Comparison of ENCODE assay signal across 11 mouse cellular contexts in genomic region chr6:127627453-127627852, GRCm38 (mm10).
DNase-seq lines count a peak whose midpoint lies in the region; ATAC-seq lines count a peak whose summit lies in the region.
"Had no signal": no experiment of that assay in that cellular context is flagged by ENCODE, and none has a peak within 500 bp of the region (broad histone marks: within the 10 kb centered on the region; RNA-seq: fewer than 3 reads in every experiment).

No protein-coding gene starts in this region.

- 48% methylated on average over 9 of the region's 9 CpGs for WGBS in heart, embryonic 11.5 days (ENCODE audit: insufficient replicate concordance)
- WGBS in forebrain, embryonic 14.5 days: 5% methylated on average over 9 of the region's 9 CpGs
- 20% methylated on average over 9 of the region's 9 CpGs for WGBS in midbrain, embryonic 12.5 days

- no peak overlapping the region for H3K4me3 ChIP-seq in heart, embryonic 11.5 days (ENCODE audit: low read depth, low read length)
- no peak overlapping the region for H3K4me3 ChIP-seq in forebrain, embryonic 14.5 days (ENCODE audit: low read depth, low read length)
- no peak overlapping the region for H3K4me3 ChIP-seq in midbrain, embryonic 12.5 days
- H3K4me3 ChIP-seq: gastrocnemius, adult 2 months; megakaryocyte, embryonic 14.5 days had no signal

- no peak for DNase-seq in heart, adult 18-20 months
- peak; percentile 94 for DNase-seq in Muller cell, postnatal 12 days (ENCODE audit: inconsistent ontology term)
- peak; percentile 91 for DNase-seq in forebrain, embryonic 14.5 days (ENCODE audit: low spot score)
- DNase-seq in layer of hippocampus, adult 11-12 months (ENCODE audit: low spot score): no peak
- no peak for DNase-seq in left cerebral cortex, postnatal 14 days (ENCODE audit: low spot score in 2 of 2)
- DNase-seq in kidney, adult 18-20 months: no peak
- DNase-seq: gastrocnemius, adult 2 months; liver had no signal

- peaks cover 13% of the 10 kb centered on the region; the same call in 1 of the 2 replicates for H3K4me1 ChIP-seq in heart, embryonic 11.5 days (ENCODE audit: control insufficient read depth, insufficient read depth, low read length)
- peaks cover 5% of the 10 kb centered on the region; the same call in 1 of the 2 replicates for H3K4me1 ChIP-seq in forebrain, embryonic 14.5 days (ENCODE audit: control insufficient read depth, insufficient read depth, low read length)
- peaks cover 13% of the 10 kb centered on the region for H3K4me1 ChIP-seq in midbrain, embryonic 12.5 days
- H3K4me1 ChIP-seq: megakaryocyte, embryonic 14.5 days had no signal

- ATAC-seq in heart, embryonic 11.5 days (replicated peaks; ENCODE audit: insufficient number of reproducible peaks, low FRiP score, low TSS enrichment): no peak
- ATAC-seq in forebrain, embryonic 14.5 days: peak; percentile 83
- ATAC-seq in midbrain, embryonic 12.5 days (ENCODE audit: low FRiP score, low read depth): peak; percentile 52; the same call in 1 of the 2 replicates

- no peaks in the 10 kb centered on the region; the same call in 1 of the 2 replicates for H3K27me3 ChIP-seq in heart, embryonic 11.5 days (ENCODE audit: control insufficient read depth, insufficient read depth, low read length)
- H3K27me3 ChIP-seq in forebrain, embryonic 14.5 days (replicated peaks; ENCODE audit: control insufficient read depth, insufficient read depth, low read length): no peaks in the 10 kb centered on the region
- peaks cover 9% of the 10 kb centered on the region for H3K27me3 ChIP-seq in midbrain, embryonic 12.5 days

- H3K9ac ChIP-seq in heart, embryonic 11.5 days (ENCODE audit: low read depth, low read length): 0 out of 2 replicates have a peak overlapping the region, but pooled peaks have one; percentile 22
- H3K9ac ChIP-seq in forebrain, embryonic 14.5 days (ENCODE audit: low read length): no peak overlapping the region
- no peak overlapping the region for H3K9ac ChIP-seq in midbrain, embryonic 12.5 days (replicated peaks)

- intact Hi-C loops in left cerebral cortex, postnatal 14 days (cut with DNase I): no loop called here

- H3K36me3 ChIP-seq in heart, embryonic 11.5 days (ENCODE audit: control insufficient read depth, insufficient read depth, low read length): no peaks in the 10 kb centered on the region
- H3K36me3 ChIP-seq in forebrain, embryonic 14.5 days (ENCODE audit: control insufficient read depth, insufficient read depth, low read length): no peaks in the 10 kb centered on the region
- no peaks in the 10 kb centered on the region for H3K36me3 ChIP-seq in midbrain, embryonic 12.5 days

- no peaks in the 10 kb centered on the region for H3K9me3 ChIP-seq in heart, embryonic 11.5 days (replicated peaks; ENCODE audit: control insufficient read depth, low read length)
- no peaks in the 10 kb centered on the region for H3K9me3 ChIP-seq in forebrain, embryonic 14.5 days (replicated peaks; ENCODE audit: control insufficient read depth, low read length)
- H3K9me3 ChIP-seq in midbrain, embryonic 12.5 days: no peaks in the 10 kb centered on the region
- H3K9me3 ChIP-seq: megakaryocyte, embryonic 14.5 days had no signal

- no peak overlapping the region for H3K27ac ChIP-seq in heart, embryonic 11.5 days (ENCODE audit: low read depth, low read length)
- peak overlapping the region; percentile 73 for H3K27ac ChIP-seq in forebrain, embryonic 14.5 days (ENCODE audit: low read depth, low read length)
- H3K27ac ChIP-seq in midbrain, embryonic 12.5 days (replicated peaks): peak overlapping the region; percentile 36; the same call in 1 of the 2 replicates
- H3K27ac ChIP-seq: gastrocnemius, adult 2 months had no signal

- H3K4me2 ChIP-seq in heart, embryonic 11.5 days: no peak overlapping the region
- no peak overlapping the region; the same call in 1 of the 2 replicates for H3K4me2 ChIP-seq in forebrain, embryonic 14.5 days (ENCODE audit: low read length)
- H3K4me2 ChIP-seq in midbrain, embryonic 12.5 days (replicated peaks): no peak overlapping the region

Comparison
In these comparisons a context has a peak if more than half of its experiments do, and no peak if none do; other contexts are left out.
1. DNase-seq: peak in Muller cell, postnatal 12 days (single experiment) and forebrain, embryonic 14.5 days (single experiment); none in heart, adult 18-20 months (0 of 2), layer of hippocampus, adult 11-12 months (single experiment), left cerebral cortex, postnatal 14 days (0 of 2) and kidney, adult 18-20 months (single experiment).